Mouse (Mus musculus): Measurements from ENCODE around the gene Zfp667. TPM values are rescaled to one million over a fixed set of nuclear protein-coding genes. Genes with fewer than 3 reads are reported as not detected.
"Not testable (repeated sequence)": the region's sequence is repeated elsewhere in the genome, so short reads cannot be mapped to it uniquely, and the experiment has no call there.

Zfp667 gene
- total RNA-seq (2021) (1 to 10 TPM; 6.5 to 6.6 TPM), polyA plus RNA-seq (2012; rRNA removed) (0.37 and 0.45 TPM in 2 replicates)
- long read RNA-seq, partial matches to known transcripts = 1 of 5 reads
- long read RNA-seq, other reads (novel, unspliced or antisense) = 0 of 5 reads

- peak; percentile 99 for DNase-seq
These were observed at the start of gene Zfp667 for GRCm38 (mm10) chr7:6285842-6286705. TSS of gene Zfp667 (plus strand) at chr7:6286579.

- DNase-seq = no peak
These were observed 46.6 kb upstream of the Zfp667 start for GRCm38 (mm10) chr7:6239787-6240186.

DNA sequence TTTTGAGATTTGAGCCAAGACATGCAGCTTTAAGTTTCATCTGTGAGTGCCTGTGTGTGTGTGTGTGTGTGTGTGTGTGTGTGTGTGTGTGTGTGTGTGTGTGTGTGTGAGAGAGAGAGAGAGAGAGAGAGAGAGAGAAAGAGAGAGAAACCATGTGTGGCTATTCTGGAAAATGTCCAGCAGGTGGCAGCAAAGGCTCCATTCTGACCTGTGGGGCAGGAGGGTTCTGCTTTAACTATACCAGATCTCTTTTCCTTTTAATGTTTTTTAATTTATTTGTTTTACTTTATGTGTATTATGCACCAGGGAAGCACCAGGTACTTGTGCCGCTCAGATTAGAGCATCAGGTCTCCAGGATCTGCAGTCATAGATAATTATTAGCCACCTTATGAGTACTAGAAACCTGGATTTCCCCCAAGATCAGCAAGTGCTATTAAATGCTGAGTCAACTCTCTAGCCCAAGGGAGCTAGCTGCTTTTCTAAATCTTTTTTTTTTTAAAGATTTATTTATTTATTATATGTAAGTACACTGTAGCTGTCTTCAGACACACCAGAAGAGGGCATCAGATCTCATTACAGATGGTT, 45.4 kb upstream of the Zfp667 start:
- DNase-seq = peak; percentile 29

GRCm38 (mm10) chr7:6244361-6245292, 41.8 kb upstream of the Zfp667 start:
- DNase-seq = no peak

DNA sequence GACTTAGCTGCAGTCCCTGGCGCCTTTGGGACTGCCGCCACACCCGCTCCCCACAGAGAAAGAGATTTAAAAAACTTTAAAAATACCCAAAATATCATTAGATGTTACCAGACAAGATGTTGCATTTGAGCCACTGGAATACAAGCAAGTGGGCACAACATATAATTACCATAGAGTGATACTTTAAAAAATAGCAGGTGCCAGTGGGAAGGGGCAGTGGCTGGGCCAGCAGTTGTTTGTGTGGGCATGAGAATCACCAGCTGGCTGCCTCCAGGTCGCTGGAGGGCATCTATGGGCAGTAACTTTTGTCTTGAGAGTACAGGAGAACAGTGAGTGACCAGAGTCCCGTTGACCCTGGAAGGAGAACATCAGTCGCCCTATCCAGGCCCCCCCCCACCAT, 34.0 kb upstream of the Zfp667 start, which contains the start of gene Epp13:
TSS of gene Epp13 (plus strand) at position 301 of the 400 bp plus-strand sequence.
- DNase-seq = no peak

DNA sequence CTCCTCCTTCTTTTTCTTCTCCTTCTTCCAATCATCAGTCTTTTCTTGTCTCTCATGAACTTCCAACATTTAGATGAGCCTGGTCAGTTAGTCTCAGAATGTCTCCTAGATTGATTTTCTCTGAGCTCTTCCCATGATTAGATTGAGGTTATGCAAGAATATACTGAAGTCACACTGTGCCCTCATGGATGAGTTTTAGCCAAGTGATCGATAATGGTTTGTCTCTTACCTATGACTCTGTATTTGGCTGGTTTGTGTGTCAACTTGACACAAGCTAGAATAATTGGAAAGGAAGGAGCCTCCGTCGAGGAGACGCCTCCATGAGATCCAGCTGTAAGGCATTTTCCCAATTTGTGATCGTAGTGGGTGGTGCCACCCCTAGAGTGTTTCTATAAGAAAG, 31.9 kb upstream of the Zfp667 start:
- no peak for DNase-seq

- no peak for DNase-seq
These were observed 29.0 kb upstream of the Zfp667 start for GRCm38 (mm10) chr7:6257386-6257785.

GRCm38 (mm10) chr7:6258232-6259220, 27.9 kb upstream of the Zfp667 start:
- no peak for DNase-seq

GRCm38 (mm10) chr7:6260004-6260403, 26.4 kb upstream of the Zfp667 start:
- not testable (repeated sequence) for DNase-seq

DNA sequence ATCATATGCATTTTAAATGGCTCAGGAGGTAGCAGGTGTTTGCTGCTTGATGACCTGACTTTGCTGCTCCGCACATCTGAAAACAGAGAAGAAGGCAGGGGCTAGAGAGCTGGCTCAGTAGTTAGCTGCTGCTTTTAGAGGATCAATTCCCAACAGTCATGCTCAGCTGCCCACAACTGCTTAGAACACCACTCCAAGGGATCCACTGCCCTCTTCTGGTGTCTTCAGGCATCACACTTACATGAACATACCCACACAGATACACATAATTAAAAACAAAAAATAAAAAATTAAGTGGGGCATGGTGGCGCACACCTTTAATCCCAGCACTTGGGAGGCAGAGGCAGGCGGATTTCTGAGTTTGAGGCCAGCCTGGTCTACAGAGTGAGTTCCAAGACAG, 24.3 kb upstream of the Zfp667 start:
- DNase-seq = no peak

GRCm38 (mm10) chr7:6262984-6263383, 23.4 kb upstream of the Zfp667 start:
- DNase-seq = no peak

- DNase-seq = peak; percentile 8
These were observed 20.7 kb upstream of the Zfp667 start for GRCm38 (mm10) chr7:6265695-6266094.

GRCm38 (mm10) chr7:6277906-6278305, 8.5 kb upstream of the Zfp667 start:
- no peak for DNase-seq

- peak; percentile 66 for DNase-seq
These were observed 3.6 kb upstream of the Zfp667 start for GRCm38 (mm10) chr7:6282749-6283148.

- peak; percentile 85 for DNase-seq
These were observed 2.8 kb upstream of the Zfp667 start for GRCm38 (mm10) chr7:6283451-6284075.

GRCm38 (mm10) chr7:6284442-6285012, 1.9 kb upstream of the Zfp667 start:
- no peak for DNase-seq

DNA sequence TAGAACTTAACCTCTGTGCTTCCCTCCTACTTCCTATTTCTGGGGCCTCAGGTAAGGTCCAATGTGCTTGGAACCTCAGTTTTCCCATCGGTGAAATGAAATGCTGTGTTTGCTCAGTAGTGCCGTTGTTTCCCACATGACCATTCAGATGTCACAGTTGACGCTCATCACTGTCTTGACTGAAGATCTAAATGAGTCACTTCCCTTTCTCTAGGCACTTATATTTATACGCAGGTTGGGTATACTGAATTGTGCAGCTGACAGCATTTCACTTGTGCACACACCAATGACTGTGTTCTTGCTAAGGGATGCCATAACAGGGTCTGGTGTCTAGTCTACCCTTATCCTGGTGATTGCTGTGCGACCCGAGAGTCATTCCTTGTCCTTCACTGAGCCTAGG, 1.0 kb upstream of the Zfp667 start:
- no peak for DNase-seq

GRCm38 (mm10) chr7:6286921-6287531, 647 bp downstream of the Zfp667 start:
- peak; percentile 21 for DNase-seq

GRCm38 (mm10) chr7:6291121-6291520, 4.7 kb downstream of the Zfp667 start:
- DNase-seq = not testable (repeated sequence)
